Mouse (Mus musculus) v-Abl transformed pro-B cells (cell line): ENCODE results near the gene Cdh4.

Experiments used
- in situ Hi-C, 2 experiments: fragments of 400-800 bp; cut with MboI; formaldehyde crosslinking; loops; one replicate each; pipeline ENCODE4 v1.15.1; 2025; ENCODE audit not compliant: unreplicated experiment in 2 of 2

Cdh4 gene

GRCm38 (mm10) chr2:179586436-179586835 is 144.2 kb downstream of the Cdh4 start:
- in situ Hi-C loops: no loop called here

- in situ Hi-C loops: no loop called here
Measured at GRCm38 (mm10) chr2:179587069-179587468, 144.8 kb downstream of the Cdh4 start.

DNA sequence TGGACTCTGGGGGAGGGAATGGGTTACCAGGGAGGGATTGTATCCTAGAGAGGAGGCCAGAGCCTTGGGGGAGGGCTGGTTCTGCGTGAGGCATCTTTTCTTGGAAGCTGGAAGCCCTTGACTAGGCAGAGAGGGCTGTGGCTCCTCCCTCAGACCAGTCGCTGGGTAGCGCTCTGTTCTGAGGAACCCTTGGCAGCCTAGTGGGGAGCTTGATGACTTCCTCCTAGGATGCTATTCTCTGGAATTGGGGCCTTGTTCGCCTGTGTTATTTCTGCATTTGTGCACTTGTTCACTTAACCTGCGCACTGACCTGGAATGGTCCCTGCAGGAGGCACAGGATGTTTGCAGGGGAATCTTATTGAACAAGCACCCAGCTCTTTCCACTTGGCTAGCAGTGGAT is 149.4 kb downstream of the Cdh4 start:
- in situ Hi-C loops: no loop called here

DNA sequence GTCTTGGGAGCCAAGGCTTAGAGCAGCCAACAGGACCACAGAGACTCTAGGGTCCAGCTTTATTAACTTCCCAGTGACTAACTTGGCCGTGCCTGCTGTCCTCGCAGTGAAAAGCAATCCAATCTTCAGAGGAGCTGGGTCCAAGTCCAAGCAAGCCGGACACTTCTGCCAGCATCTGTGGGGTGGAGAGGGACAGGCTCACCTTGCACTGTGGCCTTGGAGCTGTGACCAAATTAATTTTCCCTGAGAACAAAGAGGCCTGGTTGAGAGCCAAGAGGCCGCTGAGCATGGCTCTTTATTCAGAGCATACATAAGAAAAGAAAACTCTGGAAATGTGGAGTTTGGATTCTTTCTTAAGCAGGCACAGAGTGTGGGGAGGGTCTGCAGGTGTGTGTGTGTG is 152.8 kb downstream of the Cdh4 start:
- in situ Hi-C loops: no loop called here

- in situ Hi-C loops: no loop called here
Measured at GRCm38 (mm10) chr2:179598886-179599285, 156.7 kb downstream of the Cdh4 start.

- in situ Hi-C loops: no loop called here
Measured at GRCm38 (mm10) chr2:179599886-179600285, 157.7 kb downstream of the Cdh4 start.

GRCm38 (mm10) chr2:179600347-179600746 is 158.1 kb downstream of the Cdh4 start:
- in situ Hi-C loops: no loop called here

DNA sequence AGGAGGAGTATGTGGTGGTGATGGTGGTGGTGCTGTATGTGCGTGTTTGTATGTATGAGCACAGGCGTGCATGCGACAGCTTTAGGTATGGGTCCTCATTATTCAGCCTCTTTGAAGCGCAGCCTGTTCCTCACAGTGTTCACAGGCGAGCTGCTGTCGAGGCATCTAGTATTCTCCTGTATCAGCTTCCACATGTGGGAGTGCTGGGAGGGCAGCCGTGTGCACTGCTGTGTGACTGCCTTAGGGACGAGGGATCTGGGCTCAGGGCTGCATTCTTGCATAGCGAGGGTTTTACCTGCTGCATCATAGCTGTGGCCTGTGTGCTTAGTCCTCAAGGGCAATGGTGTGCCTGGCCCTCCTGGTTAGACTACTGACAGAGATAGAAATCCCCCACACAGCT is 158.9 kb downstream of the Cdh4 start:
- in situ Hi-C loops: no loop called here

- in situ Hi-C loops: no loop called here
Measured at GRCm38 (mm10) chr2:179604746-179605145, 162.5 kb downstream of the Cdh4 start.

DNA sequence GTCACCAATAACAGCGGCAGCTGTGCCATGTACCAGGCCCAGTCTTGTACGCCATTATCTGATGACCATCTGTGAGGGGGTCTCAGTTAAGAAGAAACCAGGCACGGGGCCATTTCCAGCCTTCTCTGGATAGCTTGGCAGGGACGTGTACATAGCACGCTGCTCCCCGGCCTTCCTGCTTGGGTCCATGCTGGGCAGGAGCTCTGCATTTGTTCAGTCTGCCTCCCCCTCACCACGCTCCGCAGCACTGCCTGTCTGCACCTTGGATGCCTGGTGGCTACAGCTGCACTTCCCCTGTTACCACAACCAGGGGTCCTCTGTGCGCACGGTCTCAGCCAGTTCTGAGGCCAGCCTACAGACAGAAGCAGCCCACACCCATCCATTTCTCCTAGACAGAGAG is 163.0 kb downstream of the Cdh4 start:
- in situ Hi-C loops: no loop called here

GRCm38 (mm10) chr2:179606341-179606740 is 164.1 kb downstream of the Cdh4 start:
- in situ Hi-C loops: no loop called here

- in situ Hi-C loops: no loop called here
Measured at GRCm38 (mm10) chr2:179615906-179616305, 173.7 kb downstream of the Cdh4 start.

DNA sequence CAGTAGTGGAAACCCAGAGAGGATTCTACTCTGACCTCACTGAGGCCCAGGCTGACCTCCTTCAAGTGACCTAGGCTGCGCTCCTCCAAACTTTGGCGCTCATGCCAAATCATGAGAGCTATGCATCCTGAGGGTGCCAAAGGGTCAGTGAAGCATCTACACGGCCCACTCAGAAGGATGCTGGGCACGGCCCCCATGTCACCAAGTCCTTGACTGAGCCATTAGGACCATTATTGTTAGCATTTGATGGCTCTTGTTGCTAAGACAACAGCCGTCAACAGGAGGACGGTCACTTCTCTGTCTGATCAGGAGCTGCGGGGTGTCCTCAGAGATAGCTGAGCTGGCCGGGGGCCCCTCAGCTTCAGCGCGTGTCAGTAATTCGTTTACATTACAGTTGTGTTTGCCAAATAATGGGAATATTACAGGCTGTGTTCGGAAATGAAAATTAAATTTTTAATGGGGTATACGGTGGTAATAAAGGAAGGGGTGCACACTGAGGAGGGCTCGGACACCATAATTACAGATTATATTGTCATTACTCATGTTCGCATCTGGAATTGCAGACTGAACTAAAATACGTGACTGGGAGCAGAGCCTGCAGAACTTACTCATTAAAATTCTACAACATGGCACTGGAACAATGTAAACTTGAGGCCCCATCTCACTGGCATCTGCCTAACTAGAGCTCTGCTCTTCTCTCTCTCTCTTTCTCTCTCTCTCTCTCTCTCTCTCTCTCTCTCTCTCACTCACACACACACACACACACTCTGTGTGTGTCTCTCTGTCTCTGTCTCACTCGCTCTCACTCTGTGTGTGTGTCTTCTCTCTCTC is 181.6 kb downstream of the Cdh4 start:
- in situ Hi-C loops: no loop called here

DNA sequence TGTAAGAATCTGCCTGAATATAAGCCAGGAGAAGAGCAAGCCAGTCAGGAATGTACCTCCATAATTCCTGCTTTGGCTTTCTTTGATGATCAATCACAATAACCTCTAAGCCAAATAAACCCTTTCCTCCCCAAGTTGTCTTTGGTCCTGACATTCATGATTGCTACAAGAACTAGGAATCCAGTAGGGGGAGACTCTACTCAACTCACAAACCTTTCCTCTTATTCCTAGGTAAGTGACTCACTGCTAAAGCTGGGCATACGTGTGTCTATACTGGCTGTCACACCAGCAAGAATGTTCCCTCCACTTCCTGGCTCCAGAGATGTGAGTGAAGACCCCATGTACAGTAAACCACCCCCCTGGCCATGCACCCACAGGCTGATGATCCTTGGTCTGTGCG is 185.3 kb downstream of the Cdh4 start:
- in situ Hi-C loops: no loop called here

DNA sequence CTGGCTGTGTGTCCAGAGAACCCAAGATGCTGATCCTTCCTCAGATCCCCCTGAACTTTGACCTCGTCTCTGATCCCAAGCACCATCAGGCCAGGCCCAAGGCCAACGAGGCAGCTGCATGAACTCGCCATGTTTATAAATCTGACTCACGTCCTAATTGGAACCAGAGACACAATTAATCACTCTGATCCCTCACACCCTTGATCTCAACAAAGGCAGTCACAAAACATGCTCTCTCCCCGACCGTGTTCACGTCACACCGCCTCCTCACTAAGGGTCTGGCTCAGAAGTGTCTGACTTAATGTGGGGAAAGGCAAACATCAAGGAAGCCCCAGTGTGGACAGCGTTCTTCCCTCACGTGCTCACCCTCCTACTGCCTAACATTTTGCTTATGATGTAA is 188.5 kb downstream of the Cdh4 start:
- in situ Hi-C loops: no loop called here

DNA sequence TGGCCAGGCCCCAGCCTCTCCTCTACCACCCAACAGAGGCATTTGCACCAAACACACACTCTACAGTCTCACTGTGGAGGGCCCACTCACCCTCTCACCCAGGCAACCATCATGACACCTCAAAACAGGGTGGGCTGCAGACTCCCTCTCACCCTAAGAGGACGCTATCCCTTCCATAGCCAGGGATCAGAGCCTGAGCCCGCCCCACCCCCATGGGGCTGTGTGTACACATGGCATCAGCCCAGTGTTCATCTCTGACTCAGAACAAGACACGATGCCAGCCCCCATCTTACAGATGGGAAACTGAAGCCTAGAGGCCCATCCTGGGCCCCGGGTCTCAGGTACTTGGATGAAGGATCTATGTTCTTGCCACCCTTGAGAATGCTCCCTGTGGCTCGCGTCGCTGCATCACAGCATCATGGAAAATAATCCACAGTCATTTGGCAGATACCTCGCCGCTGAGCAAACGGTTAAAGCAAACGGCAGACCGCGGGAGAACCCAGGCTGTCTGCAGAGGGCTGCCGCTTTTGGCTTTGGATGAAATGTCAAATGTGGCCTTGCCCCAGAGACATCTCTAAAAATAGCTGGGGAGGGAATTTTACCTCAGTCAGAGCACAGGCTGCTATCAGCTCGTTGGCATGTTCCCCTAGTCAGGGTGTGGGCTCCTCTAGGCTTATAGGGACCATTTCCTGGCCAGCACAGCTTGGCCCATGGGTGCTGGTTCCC is 198.5 kb downstream of the Cdh4 start:
- in situ Hi-C loops: no loop called here

GRCm38 (mm10) chr2:179648573-179649263 is 206.5 kb downstream of the Cdh4 start:
- in situ Hi-C loops: no loop called here

GRCm38 (mm10) chr2:179649370-179649769 is 207.1 kb downstream of the Cdh4 start:
- in situ Hi-C loops: no loop called here

GRCm38 (mm10) chr2:179650168-179650567 is 207.9 kb downstream of the Cdh4 start:
- in situ Hi-C loops: no loop called here

DNA sequence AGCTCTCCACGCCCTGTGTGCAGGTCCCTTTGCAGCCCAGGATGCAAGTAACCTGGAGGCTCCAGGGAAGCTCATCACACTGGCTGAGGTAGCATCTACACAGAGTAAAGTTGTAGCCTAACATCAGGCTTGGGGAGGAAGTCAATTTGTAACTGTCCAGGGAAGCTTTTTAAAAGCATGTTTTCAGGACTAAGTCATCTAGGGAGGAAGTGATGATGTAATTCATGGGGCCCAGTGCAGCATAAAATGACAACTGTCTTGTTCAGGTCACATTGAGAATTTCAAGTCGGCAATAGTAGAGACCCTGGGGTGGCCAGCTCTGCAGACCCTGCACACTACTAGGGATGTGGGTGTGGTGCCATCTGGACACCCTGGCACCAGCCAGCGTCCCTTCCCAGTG is 213.3 kb downstream of the Cdh4 start:
- in situ Hi-C loops: no loop called here

GRCm38 (mm10) chr2:179659254-179659653 is 217.0 kb downstream of the Cdh4 start:
- in situ Hi-C loops: no loop called here
